Mouse (Mus musculus) liver, embryonic 14.5 days (tissue): ENCODE results near the gene Midn. TPM values are rescaled to one million over a fixed set of nuclear protein-coding genes. Genes with fewer than 3 reads are reported as not detected.

ENCODE experiments used
- ATAC-seq: fragments of 200-750 bp; cut with Nextera tagmentation; 2 replicates; pipeline ENCODE4 v1.8.0; 2017; ENCODE audit warnings: moderate number of reproducible peaks, mild to moderate bottlenecking, moderate library complexity; ENCODE audit not compliant: insufficient read depth
- DNase-seq, 3 experiments: peaks; one replicate each; pipeline ENCODE4 v3.0.0-alpha.2; 2012 to 2013; ENCODE audit warnings: low read depth in 3 of 3, low spot score in 3 of 3
- H3K27ac ChIP-seq: fragments of 300-500 bp; sonication (generic); 2 replicates; pipeline ENCODE4 v1.5.1; 2014; ENCODE audit warnings: moderate library complexity, mild to moderate bottlenecking, control low read depth, inconsistent platforms
- H3K27me3 ChIP-seq: fragments of 300-500 bp; sonication (generic); 2 replicates; pipeline ENCODE4 v1.6.1; 2014; ENCODE audit warnings: mild to moderate bottlenecking, low read length, moderate library complexity; ENCODE audit not compliant: control insufficient read depth, insufficient read depth
- H3K36me3 ChIP-seq: fragments of 300-500 bp; sonication (generic); replicated peaks from 2 replicates; pipeline ENCODE4 v1.6.1; 2014; ENCODE audit warnings: low read depth; ENCODE audit not compliant: control insufficient read depth, insufficient read depth
- H3K4me1 ChIP-seq, 2 experiments: fragments of 200-500 bp in 1 of 2; fragments of 300-500 bp in 1 of 2; sonication (generic) in 1 of 2; replicated peaks; 2 replicates each; pipeline ENCODE4 v1.6.1; 2012 to 2014; ENCODE audit warnings: antibody characterized with exemption in 1 of 2, inconsistent platforms in 1 of 2, low read length in 1 of 2; ENCODE audit not compliant: control insufficient read depth in 2 of 2, insufficient read depth in 2 of 2
- H3K4me2 ChIP-seq: fragments of 300-500 bp; sonication (generic); 2 replicates; pipeline ENCODE4 v1.6.1; 2014; ENCODE audit warnings: low read depth, mild to moderate bottlenecking, control low read depth, moderate library complexity
- H3K4me3 ChIP-seq, 2 experiments: fragments of 200-500 bp in 1 of 2; fragments of 300-500 bp in 1 of 2; sonication (generic) in 1 of 2; 2 replicates each; pipeline ENCODE4 v1.5.1; 2012 to 2014; ENCODE audit warnings: low read depth in 2 of 2, low read length in 2 of 2, mild to moderate bottlenecking in 2 of 2, control low read depth in 1 of 2, inconsistent platforms in 1 of 2, moderate library complexity in 1 of 2; ENCODE audit not compliant: insufficient read depth in 1 of 2
- H3K9ac ChIP-seq: fragments of 300-500 bp; sonication (generic); replicated peaks from 2 replicates; pipeline ENCODE4 v1.6.1; 2014; ENCODE audit warnings: mild to moderate bottlenecking, control low read depth, moderate library complexity
- H3K9me3 ChIP-seq: fragments of 300-500 bp; sonication (generic); 2 replicates; pipeline ENCODE4 v1.6.1; 2016; ENCODE audit warnings: low read length, mixed read lengths; ENCODE audit not compliant: control insufficient read depth
- CTCF ChIP-seq: IDR thresholded peaks from 2 replicates; pipeline ENCODE4 v1.5.1; 2016; ENCODE audit warnings: antibody characterized with exemption, low read depth, control low read depth
- EP300 ChIP-seq: IDR thresholded peaks from 2 replicates; pipeline ENCODE4 v1.6.1; 2016; ENCODE audit warnings: antibody characterized with exemption, low read depth
- WGBS: fragments of 180-500 bp; shearing (Covaris S2); extraction: QIAGEN DNeasy Blood & Tissue Kit; methylation state at CpG from one replicate; pipeline ENCODE4 v1.1.7; 2014; ENCODE audit not compliant: insufficient replicate concordance; 5-methylcytosine and 5-hydroxymethylcytosine counted together
- polyA plus RNA-seq, 2 experiments: library from polyadenylated mRNA; depleted of rRNA in 1 of 2; stranded (reverse) in 1 of 2; unstranded in 1 of 2; fragments of >200 nt; fragmentation: Nextera tagmentation in 1 of 2; extraction: Ambion mirVana in 1 of 2; gene quantifications; 2 replicates each; pipeline versions ENCODE4 v1.2.1 to v1.2.3; 2012 to 2014

Gene Midn
- polyA plus RNA-seq, 2 experiments = 5.1 to 9.1 TPM

GRCm38 (mm10) chr10:80170601-80171021, 22.5 kb downstream of the Midn start:
- no peak for ATAC-seq
- WGBS = 92% methylated on average over 19 of the region's 19 CpGs
- Histone ChIP-seq H3K36me3 (peaks cover 19% of the 10 kb centered on the region), H3K4me2 (no peak overlapping the region), H3K27ac (no peak overlapping the region), H3K9ac (no peak overlapping the region), H3K9me3 (no peaks in the 10 kb centered on the region; the same call in 1 of the 2 replicates), H3K27me3 (no peaks in the 10 kb centered on the region), H3K4me1 (peaks cover 18 to 24% of the 10 kb centered on the region in 2 experiments), H3K4me3 (no peak overlapping the region)
- TF ChIP-seq CTCF (no peak), EP300 (no peak)
- no peak for DNase-seq

GRCm38 (mm10) chr10:80171252-80171651, 23.2 kb downstream of the Midn start:
- no peaks in the 10 kb centered on the region; the same call in 1 of the 2 replicates for H3K9me3 ChIP-seq
- no peak overlapping the region for H3K4me2 ChIP-seq
- TF ChIP-seq EP300 = no peak
- no peak for TF ChIP-seq CTCF
- no peak for ATAC-seq
- no peak overlapping the region for H3K4me3 ChIP-seq
- no peaks in the 10 kb centered on the region for H3K27me3 ChIP-seq
- peaks cover 19% of the 10 kb centered on the region for H3K36me3 ChIP-seq
- no peak overlapping the region for H3K27ac ChIP-seq
- peaks cover 17 to 19% of the 10 kb centered on the region in 2 experiments for H3K4me1 ChIP-seq
- no peak for DNase-seq
- no peak overlapping the region for H3K9ac ChIP-seq
- 88% methylated on average over 15 of the region's 15 CpGs for WGBS

- 89% methylated on average over 45 of the region's 45 CpGs for WGBS
These were observed 23.9 kb downstream of the Midn start for GRCm38 (mm10) chr10:80171760-80172526.

GRCm38 (mm10) chr10:80172527-80173292, 24.6 kb downstream of the Midn start, which contains the start of gene 1600002K03Rik:
1600002K03Rik (plus strand) TSS chr10:80172944.
- Histone ChIP-seq H3K9me3 (no peaks in the 10 kb centered on the region; the same call in 1 of the 2 replicates), H3K36me3 (peaks cover 19% of the 10 kb centered on the region), H3K9ac (peak within 1 kb of the TSS; percentile 69), H3K4me3 (peak within 1 kb of the TSS; percentile 69 to 95), H3K4me1 (peaks cover 9 to 13% of the 10 kb centered on the region in 2 experiments), H3K27ac (peak within 1 kb of the TSS; percentile 51), H3K4me2 (peak within 1 kb of the TSS; percentile 82), H3K27me3 (no peaks in the 10 kb centered on the region)
- peak; percentile 85 to 90 (median 85) for DNase-seq
- TF ChIP-seq EP300 (no peak), CTCF (no peak)
- WGBS = 3% methylated on average over 35 of the region's 35 CpGs
- peak; percentile 75 for ATAC-seq

More at GRCm38 (mm10) chr10:80171760-80172526, 23.9 kb downstream of the Midn start:
- Histone ChIP-seq H3K4me3 (peak overlapping the region in 1 of 2 experiments; percentile 69; a peak in 3 of 4 replicates), H3K27me3 (no peaks in the 10 kb centered on the region), H3K27ac (peak overlapping the region; percentile 51), H3K4me2 (peak overlapping the region; percentile 82), H3K4me1 (peaks cover 12 to 16% of the 10 kb centered on the region in 2 experiments), H3K9ac (peak overlapping the region; percentile 69; the same call in 1 of the 2 replicates), H3K36me3 (peaks cover 19% of the 10 kb centered on the region), H3K9me3 (no peaks in the 10 kb centered on the region; the same call in 1 of the 2 replicates)
- DNase-seq (no peak), ATAC-seq (no peak)
- TF ChIP-seq CTCF (no peak), EP300 (no peak)
